Mouse (Mus musculus) liver, adult 2 months (tissue): Measurements from ENCODE around the gene Ypel5.
A peak's percentile ranks its signal among the peaks of the same experiment; 100 is the strongest.

Source experiments
- CTCF ChIP-seq: fragments of 200-500 bp; IDR thresholded peaks from 2 replicates; pipeline ENCODE4 v1.5.1; 2011; ENCODE audit warnings: low read depth, low read length, control low read depth
- POLR2A ChIP-seq: fragments of 200-500 bp; IDR thresholded peaks from 2 replicates; pipeline ENCODE4 v1.6.1; 2011; ENCODE audit warnings: low read length, control low read depth; ENCODE audit not compliant: insufficient read depth; ENCODE audit errors: extremely low read depth

GRCm38 (mm10) chr17:72813419-72814315 lies 22.6 kb upstream of the Ypel5 start:
- TF ChIP-seq POLR2A (no peak), CTCF (peak; percentile 97)
